ENCODE assay signal across 8 mouse cellular contexts in genomic region chr13:64312916-64313289, GRCm38 (mm10). TPM values are rescaled to one million over a fixed set of nuclear protein-coding genes. Genes with fewer than 3 reads are reported as not detected.
A peak's percentile ranks its signal among the peaks of the same experiment; 100 is the strongest.
DNase-seq lines count a peak whose midpoint lies in the region; ATAC-seq and TF ChIP-seq lines count a peak whose summit lies in the region.

No protein-coding gene starts in this region.

- peak; percentile 36 for ATAC-seq in forebrain, postnatal 0 days

- H3K4me2 ChIP-seq in CH12.LX (ENCODE audit: insufficient read depth, low read depth, poor library complexity, severe bottlenecking), result peak overlapping the region; percentile 39; the same call in 1 of the 2 replicates
- H3K4me2 ChIP-seq in forebrain, postnatal 0 days (ENCODE audit: low read depth), result peak overlapping the region; percentile 63

- no peak for TF ChIP-seq EP300 in heart, adult 2 months (IDR thresholded peaks at IDR 0.05; ENCODE audit: insufficient read depth, low read depth, low read length)
- no peak for TF ChIP-seq EP300 in CH12.LX (IDR thresholded peaks at IDR 0.05; ENCODE audit: low read length)

- TF ChIP-seq RAD21 in CH12.LX (IDR thresholded peaks at IDR 0.05; ENCODE audit: low read depth, low read length), result no peak

- H3K4me3 ChIP-seq in heart, adult 2 months, result peak overlapping the region; percentile 23
- H3K4me3 ChIP-seq in CH12.LX (replicated peaks in 1 of 3; ENCODE audit: low read depth in 2 of 3, low read length in 2 of 3, poor library complexity in 1 of 3) (peak overlapping the region; percentile 35 to 64 (median 49)), macrophage (ENCODE audit: inconsistent target) (peak overlapping the region; percentile 16; the same call in 1 of the 2 replicates)
- peak overlapping the region; percentile 68 for H3K4me3 ChIP-seq in forebrain, postnatal 0 days (ENCODE audit: low read depth, low read length)

- H3K4me1 ChIP-seq in heart, adult 2 months (ENCODE audit: control insufficient read depth, insufficient read depth, low read length), result peaks cover 15% of the 10 kb centered on the region
- peaks cover 9 to 38% of the 10 kb centered on the region in 2 experiments for H3K4me1 ChIP-seq in CH12.LX (ENCODE audit: control insufficient read depth in 1 of 2, insufficient read depth in 2 of 2)
- peaks cover 9% of the 10 kb centered on the region for H3K4me1 ChIP-seq in forebrain, postnatal 0 days (ENCODE audit: insufficient read depth)

- H3K79me2 ChIP-seq in heart, adult 2 months (replicated peaks; ENCODE audit: control insufficient read depth, insufficient read depth, low read length), result no peaks in the 10 kb centered on the region
- no peaks in the 10 kb centered on the region for H3K79me2 ChIP-seq in CH12.LX (replicated peaks; ENCODE audit: control insufficient read depth, extremely low read depth, insufficient read depth, poor library complexity, severe bottlenecking)
- peaks cover 19% of the 10 kb centered on the region; the same call in 1 of the 2 replicates for H3K79me2 ChIP-seq in macrophage (ENCODE audit: inconsistent target)

- H3K9ac ChIP-seq in heart, adult 2 months (ENCODE audit: low read depth, low read length), result no peak overlapping the region
- no peak overlapping the region for H3K9ac ChIP-seq in CH12.LX (ENCODE audit: insufficient read depth, low read depth)
- H3K9ac ChIP-seq in forebrain, postnatal 0 days, result peak overlapping the region; percentile 59

- WGBS in heart, adult 2 months, result 0% methylated on average over 2 of the region's 2 CpGs
- 0% methylated on average over 2 of the region's 2 CpGs for WGBS in forebrain, postnatal 0 days
- 7% methylated on average over 2 of the region's 2 CpGs for WGBS in macrophage (ENCODE audit: missing documents)

- TF ChIP-seq CTCF in heart, adult 2 months (IDR thresholded peaks at IDR 0.05), result no peak
- TF ChIP-seq CTCF in CH12.LX (conservative IDR thresholded peaks at IDR 0.05 in 1 of 2, IDR thresholded peaks at IDR 0.05 in 1 of 2; ENCODE audit: low read depth in 2 of 2, low read length in 2 of 2), result no peak
- no peak for TF ChIP-seq CTCF in forebrain, postnatal 0 days (IDR thresholded peaks at IDR 0.05; ENCODE audit: low read depth)

- no peaks in the 10 kb centered on the region for H3K9me3 ChIP-seq in CH12.LX (replicated peaks; ENCODE audit: low read length)
- no peaks in the 10 kb centered on the region for H3K9me3 ChIP-seq in forebrain, postnatal 0 days (ENCODE audit: low read length)

- H3K27me3 ChIP-seq in heart, adult 2 months (ENCODE audit: control insufficient read depth, insufficient read depth, low read length), result no peaks in the 10 kb centered on the region
- H3K27me3 ChIP-seq in CH12.LX (replicated peaks), result peaks cover 2% of the 10 kb centered on the region
- H3K27me3 ChIP-seq in forebrain, postnatal 0 days (ENCODE audit: insufficient read depth, low read length), result no peaks in the 10 kb centered on the region

- peak overlapping the region; percentile 95 for H3K27ac ChIP-seq in heart, adult 2 months
- H3K27ac ChIP-seq in CH12.LX (ENCODE audit: insufficient read depth, low read depth) (no peak overlapping the region), macrophage (0 out of 2 replicates have a peak overlapping the region, but pooled peaks have one; percentile 8)
- H3K27ac ChIP-seq in forebrain, postnatal 0 days (ENCODE audit: low read depth, low read length), result no peak overlapping the region

- no peak; the same call in 1 of the 2 replicates for TF ChIP-seq POLR2A in heart, adult 2 months (IDR thresholded peaks at IDR 0.05; ENCODE audit: insufficient read depth, low read depth, low read length)
- TF ChIP-seq POLR2A in CH12.LX (IDR thresholded peaks at IDR 0.05; ENCODE audit: low read depth, low read length), result no peak

- dilution Hi-C loops in CH12.LX (cut with MboI; ENCODE audit: extremely low pct_ligation_motif_present, extremely low pct_unique_long_range_greater_than_20kb, low sequenced_read_pairs), result no loop called here

- peaks cover 7% of the 10 kb centered on the region for H3K36me3 ChIP-seq in heart, adult 2 months (ENCODE audit: control insufficient read depth, insufficient read depth, low read length)
- H3K36me3 ChIP-seq in CH12.LX (replicated peaks in 1 of 2; ENCODE audit: control insufficient read depth in 1 of 2, insufficient read depth in 1 of 2, low read length in 1 of 2), result peaks cover 2 to 5% of the 10 kb centered on the region in 2 experiments
- no peaks in the 10 kb centered on the region for H3K36me3 ChIP-seq in forebrain, postnatal 0 days (ENCODE audit: insufficient read depth)
- no peaks in the 10 kb centered on the region for H3K36me3 ChIP-seq in macrophage (ENCODE audit: inconsistent target)

- in situ Hi-C loops in CH12.LX (cut with MboI; ENCODE audit: low pct_ligation_motif_present, low pct_unique_long_range_greater_than_20kb, low sequenced_read_pairs), result loop anchor here (5.0 to 10.0 kb wide), 2 partner anchors 66 to 128 kb away; no protein-coding TSS in a partner anchor

- no peak for DNase-seq in heart, adult 2 months
- DNase-seq in heart, adult 8-10 months (ENCODE audit: low spot score), result no peak
- no peak for DNase-seq in CH12.LX (ENCODE audit: extremely low read depth)
- no peak for DNase-seq in forebrain, postnatal 0 days
- no peak for DNase-seq in adrenal gland, adult 2 months
- DNase-seq in B cell, adult 2 months, result no peak
- DNase-seq in layer of hippocampus, postnatal 14 days (ENCODE audit: low spot score in 2 of 2), result no peak

- intact Hi-C loops in heart, adult 2 months (cut with DNase I), result loop anchor here (1.0 kb wide), 1 partner anchor 56 kb away; no protein-coding TSS in a partner anchor

TF ChIP-seq in CH12.LX, 34 proteins besides CTCF, POLR2A, EP300 and RAD21 (continues in another document):
- TF ChIP-seq JUN (IDR thresholded peaks at IDR 0.05; ENCODE audit: insufficient read depth, low read depth, low read length) (no peak), MAX (IDR thresholded peaks at IDR 0.05; ENCODE audit: low read length) (no peak), NRF1 (IDR thresholded peaks at IDR 0.05; ENCODE audit: low read depth, low read length) (no peak), HCFC1 (IDR thresholded peaks at IDR 0.05; ENCODE audit: low read depth, low read length) (no peak), ZKSCAN1 (IDR thresholded peaks at IDR 0.05; ENCODE audit: borderline replicate concordance, low read depth, low read length) (no peak), UBTF (IDR thresholded peaks at IDR 0.05; ENCODE audit: low read depth, low read length) (no peak), KAT2A (IDR thresholded peaks at IDR 0.05; ENCODE audit: insufficient replicate concordance, low read length) (no peak)

RNA-seq across cellular contexts. Expression of gene Aaed1, which starts 0.4 kb away (rescaled TPM):
- total RNA-seq in heart, adult 2 months (2021), result 10 to 100 TPM; 55.7 to 65.7 TPM
- 19.6 and 28.4 TPM in 2 replicates for polyA plus RNA-seq in heart, adult 2 months (2012; rRNA removed)
- total RNA-seq in heart, adult 8-10 months (2022), result 10 to 100 TPM; 56.9 to 69.9 (median 65.3) TPM
- total RNA-seq in CH12.LX (2012; rRNA removed) (9.1 and 12.2 TPM in 2 replicates), CH12.LX (2014; rRNA removed) (19.3 and 22.1 TPM in 2 replicates)
- polyA plus RNA-seq in CH12.LX (2012; ENCODE audit: insufficient read length, low read depth) (8.2 and 8.3 TPM in 2 replicates), macrophage (2018) (14.5 to 40.9 TPM (median 29.7 TPM) in 3 replicates)
- total RNA-seq in forebrain, postnatal 0 days (2014; rRNA removed), result 9.8 and 13.5 TPM in 2 replicates
- polyA plus RNA-seq in forebrain, postnatal 0 days (2015; fragmentation: Nextera tagmentation; extraction: Ambion mirVana), result 7.2 and 9.1 TPM in 2 replicates
- 10 to 100 TPM in 19 of 26 experiments, 1 to 10 TPM in 7; 5.2 to 47.8 (median 21.1) TPM for total RNA-seq in macrophage (2018; cell fraction: chromatin; rRNA removed)
- 10 to 100 TPM; 11.9 to 46.4 (median 21.9) TPM for total RNA-seq in macrophage (2018; cell fraction: cytosol; rRNA removed)
- 10 to 100 TPM in 20 of 26 experiments, 1 to 10 TPM in 6; 5.6 to 41.1 (median 13.5) TPM for total RNA-seq in macrophage (2018; cell fraction: nucleus; rRNA removed)
- total RNA-seq in adrenal gland, adult 2 months (2021), result 10 to 100 TPM; 49.7 to 55.9 TPM
- 6.0 and 6.2 TPM in 2 replicates for polyA plus RNA-seq in adrenal gland, adult 2 months (2012; rRNA removed)
- total RNA-seq in layer of hippocampus, postnatal 14 days (2021), result 10 to 100 TPM; 14.0 to 14.2 TPM

RNA-seq across cellular contexts. Expression of gene Cdc14b, which starts 37.8 kb away (rescaled TPM):
- total RNA-seq in heart, adult 2 months (2021), result 1 to 10 TPM; 8.7 to 8.8 TPM
- 8.2 and 19.8 TPM in 2 replicates for polyA plus RNA-seq in heart, adult 2 months (2012; rRNA removed)
- 10 to 100 TPM in 2 of 4 experiments, 1 to 10 TPM in 2; 7.7 to 11.5 (median 9.7) TPM for total RNA-seq in heart, adult 8-10 months (2022)
- total RNA-seq in CH12.LX (2012; rRNA removed) (2.9 and 5.5 TPM in 2 replicates), CH12.LX (2014; rRNA removed) (2.7 and 3.8 TPM in 2 replicates)
- polyA plus RNA-seq in CH12.LX (2012; ENCODE audit: insufficient read length, low read depth) (4.6 and 4.8 TPM in 2 replicates), macrophage (2018) (5.6 to 8.3 TPM (median 7.6 TPM) in 3 replicates)
- total RNA-seq in forebrain, postnatal 0 days (2014; rRNA removed), result 1.7 and 3.0 TPM in 2 replicates
- polyA plus RNA-seq in forebrain, postnatal 0 days (2015; fragmentation: Nextera tagmentation; extraction: Ambion mirVana), result 0.42 and 0.75 TPM in 2 replicates
- 10 to 100 TPM; 10.4 to 46.3 (median 25.4) TPM for total RNA-seq in macrophage (2018; cell fraction: chromatin; rRNA removed)
- total RNA-seq in macrophage (2018; cell fraction: cytosol; rRNA removed), result 10 to 100 TPM in 10 of 26 experiments, 1 to 10 TPM in 16; 3.8 to 15.6 (median 7.4) TPM
- 10 to 100 TPM in 21 of 26 experiments, 1 to 10 TPM in 5; 5.0 to 38.0 (median 13.8) TPM for total RNA-seq in macrophage (2018; cell fraction: nucleus; rRNA removed)
- 10 to 100 TPM in 1 of 2 experiments, 1 to 10 TPM in 1; 8.9 to 10.4 TPM for total RNA-seq in adrenal gland, adult 2 months (2021)
- polyA plus RNA-seq in adrenal gland, adult 2 months (2012; rRNA removed), result 2.9 and 4.1 TPM in 2 replicates
- 1 to 10 TPM; 4.8 to 5.6 TPM for total RNA-seq in layer of hippocampus, postnatal 14 days (2021)

RNA-seq across cellular contexts. Expression of gene Ctsl, which starts 57.8 kb away (rescaled TPM):
- 100 to 1,000 TPM; 221 to 288 TPM for total RNA-seq in heart, adult 2 months (2021)
- 90.0 and 166 TPM in 2 replicates for polyA plus RNA-seq in heart, adult 2 months (2012; rRNA removed)
- total RNA-seq in heart, adult 8-10 months (2022), result 100 to 1,000 TPM; 187 to 292 (median 203) TPM
- total RNA-seq in CH12.LX (2012; rRNA removed) (0.89 and 1.8 TPM in 2 replicates), CH12.LX (2014; rRNA removed) (4.6 and 5.7 TPM in 2 replicates)
- polyA plus RNA-seq in CH12.LX (2012; ENCODE audit: insufficient read length, low read depth) (6.5 and 8.1 TPM in 2 replicates), macrophage (2018) (822 to 3,190 TPM (median 998 TPM) in 3 replicates)
- 138 and 149 TPM in 2 replicates for total RNA-seq in forebrain, postnatal 0 days (2014; rRNA removed)
- polyA plus RNA-seq in forebrain, postnatal 0 days (2015; fragmentation: Nextera tagmentation; extraction: Ambion mirVana), result 161 and 182 TPM in 2 replicates
- total RNA-seq in macrophage (2018; cell fraction: chromatin; rRNA removed), result 100 to 1,000 TPM in 15 of 26 experiments, 10 to 100 TPM in 11; 28.8 to 498 (median 136) TPM
- 1,000 to 10,000 TPM in 1 of 26 experiments, 100 to 1,000 TPM in 25; 292 to 1,007 (median 547) TPM for total RNA-seq in macrophage (2018; cell fraction: cytosol; rRNA removed)
- 1,000 to 10,000 TPM in 1 of 26 experiments, 100 to 1,000 TPM in 25; 266 to 1,797 (median 504) TPM for total RNA-seq in macrophage (2018; cell fraction: nucleus; rRNA removed)
- total RNA-seq in adrenal gland, adult 2 months (2021), result 100 to 1,000 TPM; 215 to 516 TPM
- polyA plus RNA-seq in adrenal gland, adult 2 months (2012; rRNA removed), result 61.3 and 81.3 TPM in 2 replicates
- total RNA-seq in layer of hippocampus, postnatal 14 days (2021), result 100 to 1,000 TPM; 161 to 178 TPM

Comparison
In these comparisons a context has a peak if more than half of its experiments do, and no peak if none do; other contexts are left out.
1. H3K27ac ChIP-seq: peak in heart, adult 2 months (single experiment) and macrophage (single experiment); none in CH12.LX (single experiment) and forebrain, postnatal 0 days (single experiment).
2. H3K4me3 ChIP-seq: peak in every context shown above with its lines; median percentile 68 in forebrain, postnatal 0 days; 49 in CH12.LX; 23 in heart, adult 2 months; 16 in macrophage.
3. RNA of gene Ctsl, which starts 57.8 kb away (total RNA-seq): 215 to 516 TPM in adrenal gland, adult 2 months, 221 to 288 TPM in heart, adult 2 months, 187 to 292 TPM in heart, adult 8-10 months, 161 to 178 TPM in layer of hippocampus, postnatal 14 days and 138 to 149 TPM in forebrain, postnatal 0 days; 0.89 to 5.7 TPM in CH12.LX; every median in the first group is over 10 times any median in the second.